Mouse (Mus musculus): ENCODE measurements around the gene Myrf.
A peak's percentile ranks its signal among the peaks of the same experiment; 100 is the strongest.

Myrf gene

GRCm38 (mm10) chr19:10240654-10241305 is at the start of gene Myrf:
Gene Myrf, minus strand, starts transcription at chr19:10240748.
- DNase-seq (ENCODE audit: low read depth in 2 of 2, low spot score in 2 of 2) = peak; percentile 59 to 65

GRCm38 (mm10) chr19:10289609-10290150 is 49.1 kb upstream of the Myrf start:
- no peak for DNase-seq (ENCODE audit: low read depth in 2 of 2, low spot score in 2 of 2)

- no peak for DNase-seq (ENCODE audit: low read depth in 2 of 2, low spot score in 2 of 2)
Observed at GRCm38 (mm10) chr19:10288125-10289040, 47.8 kb upstream of the Myrf start.

- DNase-seq (ENCODE audit: low read depth in 2 of 2, low spot score in 2 of 2) = no peak
Observed at GRCm38 (mm10) chr19:10286458-10286872, 45.9 kb upstream of the Myrf start.

GRCm38 (mm10) chr19:10280771-10281540 is 40.4 kb upstream of the Myrf start:
- DNase-seq (ENCODE audit: low read depth in 2 of 2, low spot score in 2 of 2) = no peak

GRCm38 (mm10) chr19:10279668-10280067 is 39.1 kb upstream of the Myrf start:
- DNase-seq (ENCODE audit: low read depth in 2 of 2, low spot score in 2 of 2) = no peak

- DNase-seq (ENCODE audit: low read depth in 2 of 2, low spot score in 2 of 2) = no peak
Observed at GRCm38 (mm10) chr19:10278669-10279324, 38.2 kb upstream of the Myrf start.

GRCm38 (mm10) chr19:10277759-10278158 is 37.2 kb upstream of the Myrf start:
- no peak for DNase-seq (ENCODE audit: low read depth in 2 of 2, low spot score in 2 of 2)

GRCm38 (mm10) chr19:10277331-10277730 is 36.8 kb upstream of the Myrf start:
- DNase-seq (ENCODE audit: low read depth in 2 of 2, low spot score in 2 of 2) = no peak

- DNase-seq (ENCODE audit: low read depth in 2 of 2, low spot score in 2 of 2) = no peak
Observed at GRCm38 (mm10) chr19:10276483-10277144, 36.1 kb upstream of the Myrf start.

- no peak for DNase-seq (ENCODE audit: low read depth in 2 of 2, low spot score in 2 of 2)
Observed at GRCm38 (mm10) chr19:10274056-10274455, 33.5 kb upstream of the Myrf start.

- DNase-seq (ENCODE audit: low read depth in 2 of 2, low spot score in 2 of 2) = no peak
Observed at GRCm38 (mm10) chr19:10272746-10273145, 32.2 kb upstream of the Myrf start.

GRCm38 (mm10) chr19:10271592-10271991 is 31.0 kb upstream of the Myrf start:
- DNase-seq (ENCODE audit: low read depth in 2 of 2, low spot score in 2 of 2) = no peak

- no peak for DNase-seq (ENCODE audit: low read depth in 2 of 2, low spot score in 2 of 2)
Observed at GRCm38 (mm10) chr19:10270356-10270755, 29.8 kb upstream of the Myrf start.

- no peak for DNase-seq (ENCODE audit: low read depth in 2 of 2, low spot score in 2 of 2)
Observed at GRCm38 (mm10) chr19:10268851-10269250, 28.3 kb upstream of the Myrf start.

- no peak for DNase-seq (ENCODE audit: low read depth in 2 of 2, low spot score in 2 of 2)
Observed at GRCm38 (mm10) chr19:10267953-10268352, 27.4 kb upstream of the Myrf start.

- no peak for DNase-seq (ENCODE audit: low read depth in 2 of 2, low spot score in 2 of 2)
Observed at GRCm38 (mm10) chr19:10267057-10267456, 26.5 kb upstream of the Myrf start.

GRCm38 (mm10) chr19:10266196-10266850 is 25.8 kb upstream of the Myrf start:
- no peak for DNase-seq (ENCODE audit: low read depth in 2 of 2, low spot score in 2 of 2)

GRCm38 (mm10) chr19:10261369-10261768 is 20.8 kb upstream of the Myrf start:
- DNase-seq (ENCODE audit: low read depth in 2 of 2, low spot score in 2 of 2) = no peak
